Mouse (Mus musculus) C3H10T1/2 (cell line): ENCODE results near the gene Homer3. TPM values are rescaled to one million over a fixed set of nuclear protein-coding genes. Genes with fewer than 3 reads are reported as not detected.

Experiments used
- polyA plus RNA-seq, 2 experiments: library from polyadenylated mRNA; unstranded; fragments of >200 nt; fragmentation: generic; extraction: Trizol; gene quantifications; one replicate each; pipeline ENCODE4 v1.2.1; 2012; ENCODE audit warnings: missing spikeins in 2 of 2

The Homer3 gene
- polyA plus RNA-seq: 10 to 100 TPM; 28.6 to 58.1 TPM

DNA sequence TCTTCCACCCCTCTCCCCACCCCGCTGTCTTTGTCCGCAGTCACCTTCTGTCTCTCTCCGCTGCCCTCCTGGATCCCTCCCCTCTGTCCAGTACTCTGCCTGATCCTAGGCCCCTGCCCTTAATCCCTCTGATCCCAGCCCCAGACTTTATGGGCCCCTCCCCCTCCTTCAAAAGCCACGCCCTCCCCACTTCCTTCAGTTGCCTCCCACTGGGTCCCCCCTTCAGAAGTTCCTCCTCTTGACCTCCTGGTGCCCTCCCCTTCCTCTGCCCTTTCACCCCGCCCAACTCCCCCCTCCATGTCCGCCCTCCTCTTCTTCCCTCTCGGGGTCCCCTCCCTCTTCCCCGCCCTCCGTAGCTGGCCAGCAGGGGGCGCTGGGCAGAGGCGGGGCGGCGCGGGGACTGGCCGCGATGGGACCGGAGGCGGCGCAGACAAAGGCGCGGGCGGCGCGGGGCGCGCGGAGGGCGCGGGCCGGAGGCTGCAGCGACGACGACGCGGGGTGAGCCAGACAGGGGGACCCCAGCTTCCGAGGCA lies at the start of gene Homer3:
Homer3 (plus strand) TSS at position 225 of the 533 bp plus-strand sequence.

DNA sequence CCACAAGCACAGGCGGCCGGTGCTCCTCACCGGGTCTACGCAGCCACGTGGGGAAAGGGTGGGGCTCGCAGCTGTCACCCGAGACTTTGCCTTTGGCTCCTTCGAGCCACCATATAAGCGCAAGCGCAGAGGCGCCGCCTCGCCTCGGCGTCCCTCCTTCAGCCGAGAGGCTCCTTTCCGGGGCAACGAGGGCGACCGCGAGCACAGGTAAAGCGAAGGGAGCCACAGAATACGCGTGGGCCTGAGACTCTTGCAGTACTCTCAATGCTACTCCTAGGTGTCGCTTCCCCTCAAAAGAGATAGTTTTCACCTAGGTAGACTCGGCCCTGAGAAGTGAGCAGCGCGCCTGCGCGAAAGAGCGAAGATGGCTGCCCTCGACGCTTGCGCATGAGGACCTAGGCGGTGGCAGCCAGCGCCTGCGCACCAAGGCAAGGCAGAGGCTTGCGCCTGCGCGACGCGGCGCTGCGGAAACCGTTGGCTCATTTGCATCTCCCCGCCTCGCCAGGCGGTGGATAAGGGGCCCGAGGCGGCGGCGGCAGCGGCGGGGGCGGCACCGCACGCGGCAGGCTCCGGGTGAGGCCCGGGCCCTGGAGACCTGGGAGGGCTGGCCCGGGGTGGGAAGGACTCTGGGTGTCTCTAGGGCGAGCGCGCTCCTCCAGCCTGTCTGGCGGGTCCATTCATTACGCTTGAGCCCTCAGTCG lies 48.4 kb upstream of the Homer3 start, which contains the start of the genes Sugp2 and Armc6:
Sugp2 (plus strand) TSS at position 147 of the 701 bp plus-strand sequence.
Armc6 (minus strand) TSS at position 387 of the 701 bp plus-strand sequence.

DNA sequence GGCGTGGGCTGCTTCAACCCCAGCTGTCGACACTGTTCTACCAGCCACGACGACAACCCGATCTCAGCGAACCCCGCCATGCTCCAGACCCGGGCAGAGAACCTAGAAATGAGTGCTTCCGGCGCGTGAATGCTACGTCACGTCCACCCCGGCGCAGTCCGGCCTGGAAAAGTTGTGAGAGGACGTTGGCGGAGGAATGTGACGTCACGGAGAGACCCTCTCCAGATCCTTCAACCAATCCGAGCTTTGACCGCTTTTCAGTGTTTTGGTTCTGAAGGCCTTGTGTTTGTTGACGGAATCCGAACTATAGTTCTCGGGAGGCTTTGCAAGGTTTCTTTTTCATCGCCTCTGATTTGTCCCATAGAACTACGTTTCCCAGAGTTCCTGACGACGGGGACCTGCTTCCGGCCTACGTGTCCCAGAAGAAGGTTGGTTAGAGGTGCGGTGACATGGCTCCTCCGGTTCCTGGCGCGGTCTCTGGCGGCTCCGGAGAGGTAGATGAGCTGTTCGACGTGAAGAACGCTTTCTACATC lies 19.8 kb downstream of the Homer3 start, which contains the start of the genes Ddx49 and Cope:
Ddx49 (minus strand) TSS at position 132 of the 533 bp plus-strand sequence.
Cope (plus strand) TSS at position 161 of the 533 bp plus-strand sequence.

DNA sequence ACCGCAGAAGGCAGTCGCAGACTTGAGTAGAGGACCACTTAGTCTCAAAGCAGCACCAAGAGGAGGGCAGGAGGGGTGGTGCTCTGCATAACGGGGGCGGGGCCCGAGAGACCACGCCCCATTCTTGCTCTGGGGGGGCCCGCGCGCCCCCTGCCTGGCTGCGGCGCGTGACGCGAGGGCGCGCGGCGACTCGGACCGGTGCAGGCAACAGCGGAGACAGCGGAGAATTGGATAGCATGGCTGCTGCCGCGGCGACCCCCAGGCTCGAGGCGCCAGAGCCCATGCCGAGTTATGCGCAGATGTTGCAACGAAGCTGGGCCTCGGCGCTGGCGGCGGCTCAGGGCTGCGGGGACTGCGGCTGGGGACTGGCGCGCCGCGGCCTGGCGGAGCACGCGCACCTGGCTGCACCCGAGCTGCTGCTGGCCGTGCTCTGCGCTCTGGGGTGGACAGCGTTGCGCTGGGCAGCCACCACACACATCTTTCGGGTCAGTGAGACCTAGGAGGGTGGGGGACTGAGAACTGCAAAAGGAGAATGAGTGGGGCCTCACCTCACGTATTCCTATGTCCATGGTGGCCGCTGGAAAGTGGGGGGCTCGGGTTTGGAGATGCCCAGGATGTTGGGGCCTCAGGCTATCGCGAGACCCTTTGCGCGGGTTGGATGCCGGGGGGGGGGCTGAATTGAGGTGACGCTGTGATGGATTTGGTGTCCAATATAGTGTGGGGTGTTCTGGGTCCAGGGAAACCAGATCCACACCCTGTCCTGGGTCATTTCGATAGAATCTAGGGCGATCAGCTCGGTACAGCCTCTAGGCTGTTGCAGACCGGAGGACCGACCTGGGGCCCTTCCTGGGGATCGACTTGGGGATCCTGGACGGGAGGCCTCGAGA lies 33.2 kb downstream of the Homer3 start, which contains the start of gene Cers1:
Cers1 (plus strand) TSS at position 152 of the 887 bp plus-strand sequence.

DNA sequence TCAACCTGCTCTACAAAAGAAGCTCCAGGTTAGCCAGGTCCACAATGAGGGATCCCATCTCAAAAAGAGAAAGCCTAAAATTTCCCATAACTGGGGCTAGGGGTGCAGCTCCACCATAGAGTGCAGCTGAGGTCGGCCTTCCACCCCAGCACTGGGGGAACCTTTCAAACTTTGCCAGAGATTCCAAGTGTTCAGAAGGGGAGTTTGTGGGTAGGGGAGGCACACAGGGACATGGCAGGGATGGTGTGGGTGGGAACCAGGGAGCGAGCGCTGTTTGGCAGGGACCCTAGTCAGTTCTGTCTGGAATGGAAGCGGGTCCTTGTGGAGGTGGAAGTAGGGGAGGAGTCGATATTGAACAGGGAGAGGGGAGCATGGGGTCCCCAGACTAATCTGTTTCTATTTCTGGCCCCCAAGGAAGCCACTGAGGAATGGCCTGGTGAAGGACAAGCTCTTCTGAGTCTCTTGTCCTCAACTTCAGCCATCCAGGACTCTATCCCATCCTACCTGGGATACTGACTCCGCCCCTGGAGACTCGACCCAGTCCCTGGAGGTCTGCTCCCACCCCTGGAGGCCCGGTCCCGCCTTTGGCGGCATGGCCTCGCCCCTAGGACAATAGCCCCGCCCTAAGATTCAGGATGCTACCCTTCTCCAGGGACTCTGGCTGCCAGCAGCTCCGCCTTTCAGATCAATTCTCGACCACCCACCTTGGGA lies 46.7 kb downstream of the Homer3 start, which contains the start of gene Gdf1:
Gdf1 (plus strand) TSS at position 694 of the 711 bp plus-strand sequence.

Other genes with a start within 250 kb of the Homer3 start
- gene Mau2, start 240.1 kb upstream of the Homer3 start, polyA plus RNA-seq: 10 to 100 TPM in 1 of 2 experiments, 1 to 10 TPM in 1; 8.4 to 34.1 TPM
- 10 to 100 TPM; 24.7 to 34.4 TPM for gene Sugp1, start 240.0 kb upstream of the Homer3 start, polyA plus RNA-seq
- gene Tm6sf2, start 209.9 kb upstream of the Homer3 start, polyA plus RNA-seq: 1 to 10 TPM in 1 of 2 experiments, under 1 TPM in 1; 0.15 to 1.4 TPM
- 1 to 10 TPM in 1 of 2 experiments, under 1 TPM in 1; 0.66 to 1.2 TPM for gene Hapln4, start 199.4 kb upstream of the Homer3 start, polyA plus RNA-seq
- under 1 TPM; under 0.01 to 0.06 TPM for gene Ncan, start 162.0 kb upstream of the Homer3 start, polyA plus RNA-seq
- 10 to 100 TPM; 28.9 to 68.0 TPM for gene Nr2c2ap, start 151.5 kb upstream of the Homer3 start, polyA plus RNA-seq
- gene Rfxank, start 143.7 kb upstream of the Homer3 start, polyA plus RNA-seq: 10 to 100 TPM in 1 of 2 experiments, 1 to 10 TPM in 1; 7.9 to 19.7 TPM
- gene Borcs8, start 143.3 kb upstream of the Homer3 start, polyA plus RNA-seq: 10 to 100 TPM; 44.4 to 92.4 TPM
- gene Mef2b, start 143.1 kb upstream of the Homer3 start, polyA plus RNA-seq: under 1 TPM; 0.19 to 0.79 TPM
- gene Tmem161a, start 110.5 kb upstream of the Homer3 start, polyA plus RNA-seq: 10 to 100 TPM; 20.8 to 81.8 TPM
- gene Slc25a42, start 70.5 kb upstream of the Homer3 start, polyA plus RNA-seq: 10 to 100 TPM in 1 of 2 experiments, under 1 TPM in 1; 0.89 to 18.9 TPM
- 10 to 100 TPM in 1 of 2 experiments, 1 to 10 TPM in 1; 10.0 to 33.2 TPM for gene Sugp2, start 48.6 kb upstream of the Homer3 start, polyA plus RNA-seq
- gene Armc6, start 48.4 kb upstream of the Homer3 start, polyA plus RNA-seq: 10 to 100 TPM; 33.5 to 33.9 TPM
- gene Ddx49, start 19.7 kb downstream of the Homer3 start, polyA plus RNA-seq: 10 to 100 TPM; 61.1 to 69.1 TPM
- gene Cope, start 19.7 kb downstream of the Homer3 start, polyA plus RNA-seq: 100 to 1,000 TPM; 192 to 229 TPM
- 1 to 10 TPM in 1 of 2 experiments, under 1 TPM in 1; 0.94 to 8.5 TPM for gene Cers1, start 32.9 kb downstream of the Homer3 start, polyA plus RNA-seq
- gene Gdf1, start 47.0 kb downstream of the Homer3 start, polyA plus RNA-seq: 1 to 10 TPM; 1.5 to 8.3 TPM
- 10 to 100 TPM in 1 of 2 experiments, 1 to 10 TPM in 1; 9.7 to 46.9 TPM for gene Upf1, start 70.5 kb downstream of the Homer3 start, polyA plus RNA-seq
- 1 to 10 TPM in 1 of 2 experiments, under 1 TPM in 1; 0.02 to 2.4 TPM for gene Comp, start 90.7 kb downstream of the Homer3 start, polyA plus RNA-seq
- 10 to 100 TPM in 1 of 2 experiments, 1 to 10 TPM in 1; 5.7 to 21.4 TPM for gene Crtc1, start 156.8 kb downstream of the Homer3 start, polyA plus RNA-seq
- gene Klhl26, start 194.1 kb downstream of the Homer3 start, polyA plus RNA-seq: 10 to 100 TPM; 14.5 to 39.8 TPM
- gene Tmem59l, start 204.5 kb downstream of the Homer3 start, polyA plus RNA-seq: under 1 TPM; 0.13 to 0.68 TPM
- 100 to 1,000 TPM; 255 to 582 TPM for gene Crlf1, start 210.3 kb downstream of the Homer3 start, polyA plus RNA-seq
- gene Rex1bd, start 223.9 kb downstream of the Homer3 start, polyA plus RNA-seq: 100 to 1,000 TPM; 419 to 692 TPM
- 1,000 to 10,000 TPM; 2,018 to 3,199 TPM for gene Uba52, start 228.0 kb downstream of the Homer3 start, polyA plus RNA-seq
- 100 to 1,000 TPM; 339 to 400 TPM for gene Fkbp8, start 244.9 kb downstream of the Homer3 start, polyA plus RNA-seq
- gene Kxd1, start 245.1 kb downstream of the Homer3 start, polyA plus RNA-seq: 10 to 100 TPM; 49.2 to 79.4 TPM